Mouse (Mus musculus): ENCODE data around the gene Slc6a17.

Slc6a17 gene

DNA sequence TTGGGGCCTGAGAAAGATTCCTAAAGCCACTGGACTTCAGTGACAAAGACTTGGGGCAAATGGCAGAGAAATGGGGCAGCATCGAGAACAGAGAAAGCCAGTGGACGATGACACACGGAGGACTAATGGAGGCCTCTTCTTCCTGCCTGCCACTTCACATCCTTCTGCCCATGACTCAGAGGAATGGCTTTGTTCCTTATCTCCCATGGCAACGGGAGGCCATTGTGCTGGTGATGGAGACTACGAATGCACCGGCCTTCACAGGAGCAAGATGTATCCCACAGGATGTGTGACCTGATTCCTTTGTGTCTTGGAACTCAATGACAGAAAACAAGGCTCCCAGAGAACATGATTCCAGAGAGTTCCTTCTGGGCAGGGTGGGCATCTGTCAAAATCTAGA is 6.7 kb upstream of the Slc6a17 start:
- DNase-seq (ENCODE audit: low read depth, low spot score): no peak

DNA sequence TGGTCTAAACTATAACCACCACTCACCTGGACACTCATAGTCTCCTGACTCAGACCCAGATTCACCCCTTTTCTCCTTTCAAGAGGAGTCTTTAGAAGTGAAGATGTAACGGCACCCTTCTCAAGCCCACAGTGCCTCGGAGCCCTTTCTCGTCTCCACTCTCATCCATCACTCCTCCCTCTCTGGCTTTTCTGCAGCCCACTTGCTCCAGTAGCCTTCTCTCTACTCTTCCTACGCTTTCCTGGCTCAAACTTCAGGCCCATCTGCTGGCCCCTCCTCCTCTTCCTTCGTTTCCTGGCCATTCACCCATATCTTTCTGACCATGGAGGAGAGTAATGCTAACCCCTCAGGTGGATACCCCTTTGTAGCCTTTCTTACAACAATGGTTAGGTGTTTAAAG is 3.1 kb upstream of the Slc6a17 start:
- DNase-seq (ENCODE audit: low read depth, low spot score): no peak

DNA sequence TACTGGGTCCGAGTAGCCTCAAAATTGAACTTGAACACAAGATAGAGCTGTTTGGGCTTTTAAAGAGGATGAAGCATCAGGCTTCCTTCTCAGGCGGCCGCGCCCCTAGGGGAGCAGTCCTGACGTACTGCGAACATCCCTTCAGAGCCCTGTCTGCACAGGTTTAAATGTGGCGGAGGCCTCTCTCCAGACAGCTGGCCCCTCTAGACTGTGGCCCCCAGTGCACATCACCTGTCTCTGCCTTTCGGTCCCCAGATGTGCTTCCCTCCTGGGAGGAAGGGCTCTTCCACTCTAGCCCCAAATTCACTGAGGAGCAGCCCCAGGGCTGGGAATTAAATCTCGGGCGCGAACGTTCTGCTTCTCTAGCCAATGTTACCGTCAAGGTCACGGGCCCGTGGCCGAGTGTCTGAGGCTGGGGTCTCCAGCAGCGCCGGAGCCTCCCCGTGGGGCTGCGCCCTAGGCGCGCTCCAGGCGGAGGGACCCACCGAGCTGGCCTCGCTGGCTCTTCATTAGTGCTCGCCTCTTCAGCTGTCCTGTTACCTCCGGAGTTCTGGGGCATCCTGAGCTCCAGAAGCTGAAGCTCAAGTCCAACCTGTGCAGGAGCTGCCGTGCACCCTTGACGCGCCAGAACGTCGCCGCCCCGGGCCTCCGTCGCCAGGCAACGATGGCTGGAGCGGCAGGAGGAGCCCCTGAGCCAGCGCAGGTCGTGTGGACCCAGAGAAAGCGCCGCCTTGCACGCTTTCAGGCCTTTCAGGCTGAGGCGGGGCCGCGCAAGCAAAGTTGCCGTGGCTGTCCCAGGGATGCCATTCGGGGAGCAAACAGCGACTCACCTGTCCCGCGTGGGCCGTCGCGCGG is 815 bp downstream of the Slc6a17 start:
- DNase-seq (ENCODE audit: low read depth, low spot score): peak; percentile 56

DNA sequence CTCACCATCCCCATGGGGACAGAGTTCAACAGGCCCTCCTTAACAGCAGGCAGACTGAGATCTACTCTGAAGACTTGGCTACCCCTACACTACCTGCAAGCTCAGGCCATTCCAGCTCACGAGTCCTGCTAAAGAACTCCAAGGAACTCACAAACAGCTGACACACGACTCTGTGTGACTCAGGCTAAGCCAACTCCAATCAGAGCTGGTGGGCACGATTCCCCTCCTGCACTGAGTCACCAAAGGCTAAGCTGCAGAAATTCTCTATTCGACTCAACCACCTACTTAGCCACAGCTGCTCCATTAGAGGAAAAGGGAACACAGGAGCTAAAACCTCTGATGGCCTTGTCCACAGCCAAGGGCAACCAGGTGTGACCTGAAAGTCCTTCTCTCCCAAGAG is 1.8 kb downstream of the Slc6a17 start:
- DNase-seq (ENCODE audit: low read depth, low spot score): no peak

DNA sequence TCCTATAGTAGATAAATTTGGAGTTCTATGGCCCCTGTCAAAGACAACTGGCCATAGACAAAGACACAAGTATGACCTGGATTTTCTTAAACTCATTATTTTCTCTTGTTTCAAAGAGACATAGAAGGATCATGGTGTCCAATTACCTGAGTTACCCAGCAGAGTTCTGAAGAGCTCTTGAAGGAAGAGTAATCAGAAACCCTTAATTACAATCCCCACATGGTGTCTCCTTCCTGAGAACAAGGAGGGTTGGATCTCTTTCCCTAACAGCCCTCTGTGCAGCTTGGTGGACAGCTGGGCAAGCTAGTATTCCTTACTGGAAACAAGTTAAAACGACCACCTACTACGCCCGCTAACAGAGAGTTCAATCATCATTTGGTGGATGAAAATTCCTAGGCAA is 6.4 kb downstream of the Slc6a17 start:
- DNase-seq (ENCODE audit: low read depth, low spot score): no peak

DNA sequence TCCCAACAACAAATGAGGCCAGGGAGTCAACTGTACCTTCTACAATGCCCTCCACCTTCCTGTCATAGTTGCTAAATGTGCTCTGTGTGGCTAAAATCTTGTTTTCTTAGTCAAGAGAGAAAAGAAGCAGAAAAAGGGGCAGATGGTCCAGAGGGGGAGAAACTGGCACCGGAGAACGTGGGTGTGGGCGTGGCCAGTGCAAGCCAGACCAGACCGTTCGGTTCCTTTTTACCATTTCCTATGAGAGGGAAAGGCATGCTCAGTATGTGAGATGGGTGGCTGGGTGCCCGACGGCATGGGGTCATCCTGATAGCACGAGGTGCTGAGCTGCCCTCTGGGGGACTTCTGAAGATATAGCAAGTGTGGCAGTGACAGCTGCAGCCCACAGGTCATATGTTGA is 9.1 kb downstream of the Slc6a17 start:
- DNase-seq (ENCODE audit: low read depth, low spot score): no peak

DNA sequence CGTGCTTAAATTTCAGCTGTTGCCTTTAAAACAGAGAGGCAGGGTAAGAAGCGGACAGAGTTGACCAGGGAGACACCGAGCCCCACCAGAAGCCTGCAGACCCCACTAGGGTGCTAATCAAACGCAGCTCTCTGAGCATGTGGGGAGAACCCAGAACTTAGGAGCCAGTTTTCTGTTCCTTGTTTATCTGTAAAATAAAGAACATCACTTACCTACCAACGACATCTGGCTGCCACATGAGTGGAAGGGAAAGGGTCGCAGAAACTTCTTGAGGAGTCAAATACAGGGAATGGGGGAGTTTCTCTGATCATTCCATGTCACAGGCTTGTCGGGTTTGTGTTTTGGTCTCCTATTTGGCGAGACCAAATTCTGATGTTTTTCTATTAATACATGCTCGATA is 9.9 kb downstream of the Slc6a17 start:
- DNase-seq (ENCODE audit: low read depth, low spot score): no peak

DNA sequence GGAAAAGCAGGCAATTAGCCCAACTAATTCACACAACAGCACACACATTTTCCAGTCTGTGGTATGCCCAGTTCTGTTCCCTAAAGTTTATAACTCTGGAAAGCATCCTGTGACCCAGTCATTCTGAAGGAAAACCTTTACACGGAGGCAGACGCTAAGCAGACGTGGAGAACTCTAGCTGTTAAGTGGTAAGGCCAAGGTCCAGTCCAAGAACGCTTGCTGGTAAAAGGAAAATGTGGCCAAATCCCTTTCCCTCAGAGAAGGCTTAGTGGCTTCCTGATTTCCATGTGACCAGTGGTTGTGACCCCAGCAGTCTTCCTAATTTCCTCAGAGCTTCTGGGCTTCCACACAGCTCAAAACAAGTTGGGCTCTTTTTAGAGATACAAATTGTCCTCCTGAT is 11.3 kb downstream of the Slc6a17 start:
- no peak for DNase-seq (ENCODE audit: low read depth, low spot score)

DNA sequence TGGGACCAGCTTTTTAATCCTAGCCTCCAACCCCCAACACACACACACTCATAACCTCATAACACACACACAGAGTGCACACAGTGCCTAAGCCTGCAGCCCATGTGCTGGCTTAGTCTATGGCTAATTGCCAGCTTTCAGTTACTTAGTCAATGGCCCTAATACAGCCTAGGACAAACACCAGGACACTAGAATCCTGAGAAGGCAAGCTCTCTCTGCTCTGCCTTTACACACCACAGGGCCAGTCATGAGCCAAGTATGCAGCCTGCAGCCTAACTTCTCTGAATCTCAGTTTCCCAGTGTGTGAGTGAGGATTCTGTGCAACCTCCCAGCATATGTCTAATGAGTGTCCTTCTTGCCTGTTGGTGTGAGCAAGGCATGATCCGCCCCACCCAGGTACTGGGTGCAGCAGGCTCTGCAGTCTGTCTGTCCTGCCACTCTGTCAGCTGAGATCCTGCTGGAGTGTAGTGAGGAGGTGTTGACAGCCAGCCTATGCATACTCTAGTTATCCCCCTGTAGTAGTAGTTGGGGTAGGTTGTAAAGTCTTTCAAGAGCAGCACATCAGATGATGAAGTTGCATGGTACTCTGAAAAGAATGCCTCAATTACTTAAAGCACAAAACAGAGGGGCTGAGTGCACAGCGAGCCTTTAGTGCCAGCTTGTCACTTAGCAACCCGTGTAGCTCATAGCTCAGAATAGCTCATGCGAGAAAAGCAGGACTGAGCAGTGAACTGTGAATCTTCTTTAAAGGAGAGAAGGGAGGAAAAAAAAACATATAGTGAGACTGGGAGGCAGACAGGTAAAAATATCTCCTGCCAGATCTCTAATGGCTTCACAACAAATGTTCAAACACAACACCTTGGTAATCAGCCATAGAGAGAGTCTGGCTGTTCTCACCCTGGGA is 12.1 kb downstream of the Slc6a17 start:
- DNase-seq (ENCODE audit: low read depth, low spot score): peak; percentile 42

DNA sequence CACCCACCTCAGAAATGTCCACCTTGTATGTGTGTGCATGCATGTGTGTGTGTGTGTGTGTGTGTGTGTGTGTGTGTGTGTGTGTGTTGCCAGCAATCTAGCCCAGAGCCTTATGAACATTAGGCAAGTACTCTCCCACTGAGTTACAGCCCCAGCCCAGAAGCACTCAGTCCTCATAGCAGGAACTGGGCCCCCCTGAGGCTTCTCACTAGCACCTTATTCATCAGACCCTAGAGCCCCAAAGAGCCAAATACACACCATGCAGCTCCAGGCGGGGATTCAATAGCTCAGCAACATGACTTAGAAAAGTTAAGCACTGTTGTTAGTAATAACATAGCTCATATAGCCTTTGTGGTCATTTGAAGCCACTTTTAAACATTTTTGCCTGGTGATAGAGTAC is 13.3 kb downstream of the Slc6a17 start:
- DNase-seq (ENCODE audit: low read depth, low spot score): no peak

DNA sequence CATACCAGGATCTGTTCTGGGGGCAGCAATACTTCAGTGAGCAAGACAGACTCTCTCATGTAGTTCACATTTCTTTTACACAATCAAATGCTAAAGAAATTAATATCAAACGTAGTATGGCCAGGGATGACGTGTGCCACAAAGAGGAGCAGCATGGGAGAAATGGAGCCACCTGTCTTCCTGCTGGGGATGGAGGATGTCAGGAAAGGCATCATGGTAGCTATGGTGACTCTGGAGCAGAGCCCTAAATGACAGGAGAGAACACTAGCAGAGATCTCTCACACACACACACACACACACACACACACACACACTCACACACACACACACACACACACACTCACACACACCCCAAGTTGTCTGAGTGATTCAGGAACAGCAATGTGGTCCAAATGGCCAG is 14.1 kb downstream of the Slc6a17 start:
- no peak for DNase-seq (ENCODE audit: low read depth, low spot score)

DNA sequence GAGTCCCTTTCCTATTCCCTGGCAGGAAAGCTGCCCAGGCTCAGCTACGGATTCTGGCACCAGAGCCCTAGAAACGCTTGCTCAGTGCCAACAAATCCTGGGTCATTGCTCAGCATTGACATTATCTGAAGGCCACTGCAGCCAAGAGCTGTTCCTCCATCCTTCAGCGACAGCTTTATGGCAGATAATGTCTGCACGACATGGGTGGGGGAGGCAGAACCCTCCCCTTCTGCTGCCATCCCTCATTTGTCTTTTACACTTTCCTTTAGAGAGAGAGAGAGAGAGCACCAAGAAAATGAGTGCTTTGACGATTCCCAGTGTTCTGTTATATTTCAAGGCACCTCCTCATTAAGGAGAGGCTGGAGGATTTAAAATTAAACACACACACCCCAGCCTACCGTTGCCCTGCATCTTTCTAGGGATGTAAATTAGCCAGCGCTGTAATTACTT is 16.1 kb downstream of the Slc6a17 start:
- no peak for DNase-seq (ENCODE audit: low read depth, low spot score)

DNA sequence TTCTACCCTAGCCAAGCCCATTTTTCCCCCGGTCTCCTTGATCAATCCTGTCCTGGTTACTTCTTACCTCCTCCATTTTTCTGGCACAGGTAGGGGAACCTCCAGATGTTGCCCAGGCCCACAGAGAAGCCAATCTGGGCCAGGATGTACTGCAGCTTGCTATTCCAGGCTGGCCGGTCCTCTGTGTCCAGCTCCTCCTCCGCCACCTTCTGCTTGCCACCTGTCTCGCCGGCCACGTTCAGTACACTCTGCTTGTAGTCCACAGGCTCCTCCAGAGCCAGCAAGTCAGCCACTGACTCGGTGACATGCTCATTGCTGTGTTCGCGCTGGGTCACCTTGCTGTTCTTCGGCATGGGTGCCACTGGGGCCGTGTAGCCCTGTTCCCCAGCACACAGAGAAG is 17.5 kb downstream of the Slc6a17 start:
- no peak for DNase-seq (ENCODE audit: low read depth, low spot score)

DNA sequence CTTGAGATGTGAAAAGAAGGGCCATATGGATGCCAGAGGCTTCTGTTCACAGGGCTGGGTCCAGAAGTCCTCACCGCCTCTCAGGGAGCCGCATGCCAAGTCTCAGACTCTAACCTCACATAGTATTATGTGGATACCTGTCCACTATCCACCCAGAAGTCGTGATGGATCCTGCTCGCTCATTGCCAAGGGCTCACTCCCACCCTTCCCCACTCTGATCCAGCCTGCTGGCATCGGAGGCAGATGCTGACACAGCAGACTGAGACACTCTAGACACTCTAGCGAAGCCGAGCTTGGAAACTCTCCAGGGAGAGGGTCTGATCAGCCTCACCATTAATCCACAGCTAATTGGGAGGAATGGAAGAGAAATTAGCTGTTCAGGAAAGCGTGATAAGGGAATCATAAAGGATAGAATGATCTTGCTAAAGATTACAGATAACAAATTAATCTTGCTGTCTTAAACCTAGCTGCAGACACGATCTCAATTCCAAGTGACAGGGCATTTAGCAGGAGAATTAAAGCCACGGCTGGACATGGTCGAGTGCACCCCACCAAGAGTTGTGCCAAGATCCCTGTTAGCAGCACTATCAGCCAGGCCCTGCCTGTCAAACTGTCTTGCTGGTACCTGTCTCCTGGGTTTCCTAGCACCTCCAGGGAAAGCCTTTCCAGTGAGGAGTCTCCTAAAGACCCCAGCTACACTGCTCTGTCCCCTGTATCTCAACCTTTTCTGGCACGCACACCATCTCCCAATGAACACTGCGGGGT is 21.6 kb downstream of the Slc6a17 start:
- DNase-seq (ENCODE audit: low read depth, low spot score): no peak

DNA sequence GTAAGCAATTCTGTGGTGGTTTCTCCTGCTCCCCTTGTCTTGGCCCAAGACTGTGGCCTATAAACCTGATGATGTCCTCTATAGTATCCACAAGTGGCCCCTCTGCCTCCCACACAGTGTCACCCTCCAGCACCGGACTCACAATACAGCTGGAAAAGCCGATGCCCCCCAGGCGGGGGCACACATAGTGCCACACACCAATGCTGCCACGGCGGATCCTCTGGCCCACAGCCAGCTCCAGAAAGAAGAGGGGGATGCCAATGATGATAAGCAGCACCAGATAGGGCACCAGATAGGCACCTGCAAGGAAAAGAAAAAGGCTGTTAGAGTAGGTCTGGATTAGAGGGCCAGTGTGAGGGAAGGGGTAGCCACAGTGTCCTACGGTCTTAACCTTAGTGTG is 22.3 kb downstream of the Slc6a17 start:
- DNase-seq (ENCODE audit: low read depth, low spot score): no peak

DNA sequence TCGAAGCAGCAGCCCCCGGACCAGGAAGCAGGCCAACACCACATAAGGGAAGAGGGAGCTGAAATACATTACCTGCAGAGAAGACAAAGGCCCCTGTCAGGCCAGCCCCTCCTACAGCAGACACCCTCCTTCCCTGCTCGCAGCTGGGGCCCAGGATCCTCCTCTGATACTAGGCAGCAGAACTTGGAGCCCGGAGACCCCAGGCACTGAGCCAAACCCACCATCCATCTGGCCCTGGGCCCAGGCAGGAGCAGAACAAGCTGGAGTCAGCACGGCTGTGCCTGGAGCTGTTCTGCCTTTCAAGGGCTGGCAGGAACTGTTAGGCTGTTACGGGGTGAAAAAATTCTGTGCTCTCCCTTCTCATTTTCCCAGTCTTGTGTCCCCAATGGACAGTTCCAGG is 26.4 kb downstream of the Slc6a17 start:
- DNase-seq (ENCODE audit: low read depth, low spot score): no peak

DNA sequence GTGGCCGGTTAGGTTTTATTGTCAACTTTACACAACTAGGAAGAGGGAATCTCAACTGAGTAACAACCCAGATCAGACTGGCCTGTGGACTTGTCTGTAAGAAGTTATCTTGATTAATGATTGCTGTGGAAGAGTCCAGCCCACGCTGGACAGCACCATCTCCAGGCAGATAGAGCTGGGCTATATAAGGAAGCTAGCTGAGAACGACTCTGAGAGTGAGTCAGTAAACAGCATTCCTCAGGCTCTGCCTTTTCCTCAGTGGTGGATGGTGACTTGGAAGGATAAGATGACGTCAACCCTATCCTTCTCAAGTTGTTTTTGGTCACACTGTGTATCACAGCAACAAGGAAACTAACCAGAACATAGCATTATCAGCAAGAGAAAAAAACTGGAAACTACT is 29.2 kb downstream of the Slc6a17 start:
- DNase-seq (ENCODE audit: low read depth, low spot score): no peak

DNA sequence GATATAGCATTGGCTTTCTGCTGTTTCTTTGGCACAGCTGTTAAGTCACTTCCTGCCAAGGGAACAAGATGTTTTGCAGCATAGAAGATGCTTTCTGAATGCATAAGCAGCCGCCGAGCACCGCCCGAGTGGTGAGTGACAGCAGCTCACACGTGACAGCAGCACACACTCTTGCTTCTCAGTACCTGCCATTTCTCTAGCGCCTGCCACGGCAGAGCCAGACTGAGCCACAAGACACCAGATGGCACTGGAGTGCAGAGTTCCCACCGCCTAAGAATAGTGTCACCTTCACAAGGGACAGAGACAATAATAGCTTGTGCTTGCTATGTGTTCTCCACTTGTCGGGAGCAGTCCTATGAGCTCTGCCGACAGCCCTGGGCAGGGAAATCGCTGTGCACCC is 34.5 kb downstream of the Slc6a17 start:
- DNase-seq (ENCODE audit: low read depth, low spot score): no peak

DNA sequence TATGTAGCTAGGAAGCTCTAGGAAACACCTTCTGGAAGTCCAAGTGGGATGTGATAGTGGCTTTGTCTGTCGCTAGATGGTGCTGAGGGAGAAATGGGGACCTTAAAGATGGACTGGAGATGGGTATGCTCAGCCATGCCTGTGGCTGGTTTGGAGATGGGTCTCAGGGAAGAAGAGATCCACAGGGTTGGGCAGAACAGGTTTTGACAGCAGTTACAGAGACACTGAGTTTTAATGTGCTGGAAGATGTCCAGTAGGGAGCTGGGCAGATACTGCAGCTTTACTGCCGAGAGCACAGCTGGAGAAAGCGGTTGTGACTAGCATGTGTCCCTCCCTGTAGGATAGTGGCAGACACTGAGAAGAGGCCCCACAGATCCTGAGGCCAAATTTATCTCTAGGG is 37.2 kb downstream of the Slc6a17 start:
- no peak for DNase-seq (ENCODE audit: low read depth, low spot score)

DNA sequence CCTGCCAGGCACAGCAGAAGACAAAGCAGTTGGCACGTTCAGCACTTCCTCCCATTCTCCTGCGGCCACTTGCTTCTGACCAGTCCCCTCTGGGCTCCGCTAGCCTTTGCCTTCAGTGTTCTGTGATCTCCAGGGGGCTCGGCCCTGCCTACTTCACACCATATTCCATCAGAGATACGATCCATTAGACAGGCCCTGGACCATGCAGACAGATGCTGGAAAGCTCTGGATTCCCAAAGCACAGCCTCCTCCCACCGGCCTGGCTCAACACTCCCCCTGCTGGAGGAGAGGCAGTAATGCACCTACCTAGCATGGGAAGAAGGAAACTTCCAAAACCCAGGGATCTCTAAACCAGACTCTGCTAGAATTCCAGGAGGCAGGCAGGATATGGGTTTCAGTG is 45.6 kb downstream of the Slc6a17 start:
- DNase-seq (ENCODE audit: low read depth, low spot score): peak; percentile 71

DNA sequence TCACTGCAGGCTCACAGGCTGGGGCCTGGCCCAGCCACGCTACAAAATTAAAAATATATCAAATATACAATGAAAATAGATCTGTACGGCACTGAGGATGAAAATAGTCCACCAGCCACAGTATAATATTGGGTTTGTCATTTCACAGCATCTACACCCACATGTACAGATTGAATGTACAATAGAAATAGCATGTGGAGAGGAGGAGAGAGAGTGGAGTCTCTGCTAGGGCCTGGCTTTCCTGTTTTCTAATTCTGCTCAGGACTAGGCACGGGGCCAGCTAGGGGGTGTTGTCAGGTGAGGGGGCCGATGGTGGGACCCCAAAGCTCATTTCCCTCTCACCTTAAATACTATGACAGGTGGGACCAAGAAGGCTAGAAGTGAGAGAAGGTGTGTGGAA is 48.8 kb downstream of the Slc6a17 start:
- DNase-seq (ENCODE audit: low read depth, low spot score): no peak

DNA sequence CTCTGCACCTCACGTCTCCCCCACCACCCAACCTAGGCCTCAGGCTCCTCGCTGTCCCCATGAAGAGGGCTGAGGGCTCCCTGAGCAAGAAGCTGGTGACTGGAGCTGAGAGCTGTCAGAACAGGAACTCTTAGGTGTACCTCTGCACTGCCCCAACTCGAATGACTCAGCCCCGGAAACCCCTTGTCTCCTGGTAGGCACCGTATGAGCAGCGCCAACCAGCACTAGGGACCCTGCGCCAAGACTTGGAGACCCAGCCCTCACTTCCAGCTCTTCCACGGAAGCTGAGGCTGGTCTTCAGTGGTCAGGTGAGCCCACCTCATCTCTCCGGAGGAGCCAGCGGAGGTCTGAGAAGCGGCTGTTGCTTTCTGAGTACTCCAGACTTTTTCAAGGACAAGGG is 49.7 kb downstream of the Slc6a17 start:
- no peak for DNase-seq (ENCODE audit: low read depth, low spot score)
